Mouse (Mus musculus) layer of hippocampus, adult 18-20 months (tissue): ENCODE data around the gene Crat. TPM values are rescaled to one million over a fixed set of nuclear protein-coding genes. Genes with fewer than 3 reads are reported as not detected.

Experiments used
- DNase-seq, 2 experiments: peaks; one replicate each; pipeline ENCODE4 v3.0.0; 2022; ENCODE audit warnings: low spot score in 2 of 2
- microRNA-seq, 2 experiments: library from miRNA; unstranded; fragments of <30 nt; microRNA quantifications; one replicate each; pipeline ENCODE4 v1.2.0; 2021
- total RNA-seq, 2 experiments: library from RNA; stranded (reverse); gene quantifications; 2 replicates each; pipeline ENCODE4 v1.2.3; 2021

Gene Crat
- total RNA-seq, 2 experiments from 2014 or later = 45.9 to 55.6 TPM

DNA sequence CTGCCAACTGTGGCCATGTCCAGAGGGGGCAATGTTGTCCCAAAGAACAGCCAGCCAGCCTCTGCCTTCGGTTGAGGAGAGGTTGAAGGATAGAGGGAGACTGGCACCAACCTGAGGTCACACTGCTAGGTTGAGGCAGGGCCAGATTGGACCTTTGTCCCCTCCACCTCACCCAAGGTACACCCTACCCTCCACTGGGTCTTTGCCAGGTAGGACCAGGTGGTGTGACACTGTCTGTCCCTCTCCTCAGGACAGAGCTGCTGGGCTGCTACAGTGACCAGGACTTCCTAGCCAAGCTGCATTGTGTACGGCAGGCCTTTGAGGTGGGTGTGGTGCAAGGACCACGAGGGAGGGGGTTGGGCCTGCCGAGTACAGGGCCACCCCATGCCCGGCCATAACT lies 37.9 kb downstream of the Crat start:
- DNase-seq = no peak

GRCm38 (mm10) chr2:30375893-30376292 lies 39.7 kb downstream of the Crat start:
- DNase-seq = no peak

DNA sequence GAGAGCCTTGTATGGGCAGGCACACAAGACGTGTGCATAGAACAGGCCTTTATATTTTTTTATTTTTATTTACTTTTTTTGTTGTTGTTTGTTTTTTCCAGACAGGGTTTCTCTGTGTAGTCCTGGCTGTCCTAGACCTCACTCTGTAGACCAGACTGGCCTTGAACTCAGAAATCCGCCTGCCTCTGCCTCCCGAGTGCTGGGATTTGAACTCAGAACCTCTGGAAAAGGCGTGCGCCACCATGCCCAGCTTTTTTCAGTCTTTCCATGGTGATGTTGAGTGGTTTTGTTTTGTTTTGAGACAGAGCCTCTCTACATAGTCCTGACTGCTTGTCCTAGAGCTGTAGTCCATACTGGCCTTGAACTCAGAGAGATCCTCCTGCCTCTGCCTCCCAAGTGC lies 42.9 kb downstream of the Crat start:
- DNase-seq = no peak

DNA sequence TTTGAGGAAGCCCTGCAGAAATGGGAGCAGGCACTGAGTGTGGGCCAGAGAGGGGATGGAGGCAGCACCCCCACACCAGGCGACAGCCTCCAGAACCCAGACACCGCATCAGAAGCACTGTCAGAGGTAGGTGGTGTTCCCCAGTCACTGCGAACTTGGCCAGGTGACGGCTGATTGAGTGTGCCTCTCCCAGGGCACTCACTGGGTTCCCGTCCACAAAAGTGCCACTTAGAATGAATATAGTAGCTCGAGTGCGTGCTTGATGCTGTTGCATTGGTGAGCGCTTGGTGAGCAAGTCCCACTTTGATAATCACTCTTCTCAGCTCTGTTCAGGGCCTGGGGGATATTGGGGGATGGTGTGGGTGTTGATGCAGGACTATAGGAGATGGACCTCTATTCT lies 44.1 kb downstream of the Crat start:
- DNase-seq = no peak

GRCm38 (mm10) chr2:30366203-30366602 lies 49.4 kb downstream of the Crat start:
- no peak for DNase-seq

- DNase-seq = no peak
Measured at GRCm38 (mm10) chr2:30365281-30366069, 50.1 kb downstream of the Crat start.

- peak; percentile 99 for DNase-seq
Measured at GRCm38 (mm10) chr2:30363773-30364650, 51.6 kb downstream of the Crat start, which contains the start of gene Miga2. Gene Miga2, plus strand, starts transcription at chr2:30364233.

DNA sequence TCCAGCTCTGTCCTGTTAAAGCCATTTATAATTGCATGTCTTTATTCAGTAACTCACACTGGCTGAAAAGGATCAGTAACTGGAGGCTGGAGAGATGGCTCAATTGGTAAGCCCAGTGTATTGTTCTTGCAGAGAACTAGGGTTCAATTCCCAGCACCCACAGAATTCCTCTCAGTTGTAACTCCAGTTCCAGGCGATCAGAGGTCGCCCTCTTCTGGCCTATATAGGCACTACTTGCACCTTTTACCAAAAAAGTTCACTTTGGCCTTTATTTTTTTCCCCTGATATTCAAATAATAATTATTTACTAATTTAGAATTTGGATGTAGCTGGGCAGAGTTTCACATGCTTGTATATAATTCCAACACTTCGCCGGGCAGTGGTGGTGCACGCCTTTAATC lies 52.7 kb downstream of the Crat start:
- no peak for DNase-seq

DNA sequence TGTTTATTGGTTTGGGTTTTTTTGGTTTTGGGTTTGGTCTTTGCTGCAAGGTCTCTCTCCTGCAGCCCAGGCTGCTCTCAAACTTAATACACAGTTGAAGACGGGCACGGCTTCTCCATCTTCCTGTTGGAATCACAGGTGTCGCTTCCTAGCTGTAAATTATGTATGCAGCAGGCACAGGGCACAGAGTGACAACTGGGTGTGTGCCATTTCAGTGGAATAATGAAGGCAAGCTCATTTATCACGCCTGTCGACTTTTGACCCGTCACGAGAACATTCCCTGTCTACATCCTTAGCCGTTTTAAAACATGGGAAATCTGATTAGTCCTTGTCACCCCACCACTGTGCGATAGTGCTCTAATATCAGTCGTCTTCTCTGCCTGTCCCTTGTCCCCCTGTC lies 55.0 kb downstream of the Crat start:
- no peak for DNase-seq

- peak; percentile 52 to 80 for DNase-seq
Measured at GRCm38 (mm10) chr2:30358533-30359531, 56.8 kb downstream of the Crat start, which contains the start of gene Sh3glb2. Gene Sh3glb2, minus strand, starts transcription at chr2:30359337.

- peak in 1 of 2 experiments; percentile 57 for DNase-seq
Measured at GRCm38 (mm10) chr2:30357552-30358510, 57.8 kb downstream of the Crat start.

DNA sequence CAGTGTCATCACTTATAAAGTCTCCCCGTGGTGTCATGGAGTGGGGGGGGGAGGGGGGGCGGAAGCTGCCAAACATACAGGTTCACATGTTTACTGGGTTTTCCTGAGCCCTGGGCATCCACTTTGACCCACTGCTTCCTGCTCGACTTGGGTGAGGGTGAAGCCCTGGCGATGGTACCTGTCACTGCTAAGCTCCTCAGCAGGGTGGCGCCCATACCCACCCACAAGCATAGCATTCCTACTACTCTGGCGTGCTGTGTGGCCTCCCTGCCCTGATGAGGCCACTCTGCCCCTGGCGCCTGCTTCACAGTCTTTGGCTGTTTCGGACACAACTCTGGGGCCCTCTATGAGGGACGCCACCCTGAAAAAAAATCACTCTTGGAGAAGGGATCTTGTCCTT lies 58.7 kb downstream of the Crat start:
- no peak for DNase-seq

DNA sequence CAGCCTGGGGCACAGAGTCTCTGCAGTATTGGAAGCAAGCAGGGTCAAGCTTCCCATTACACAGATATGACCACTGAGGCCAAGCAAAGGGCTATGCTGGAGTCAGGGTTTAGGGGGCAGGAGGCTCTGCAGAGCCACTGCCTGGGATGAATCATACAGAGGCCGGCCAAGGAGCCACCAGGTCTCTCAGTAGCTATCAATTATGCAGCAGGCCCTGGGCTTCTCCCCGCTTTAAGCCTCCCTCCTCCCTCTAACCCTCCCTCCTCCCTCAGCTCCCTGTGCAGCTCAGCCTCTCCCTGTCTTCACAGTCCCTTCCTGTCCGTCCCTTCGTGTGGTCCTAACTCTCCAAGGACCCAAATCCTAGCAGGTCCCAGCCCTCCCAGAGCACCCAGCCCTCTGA lies 59.3 kb downstream of the Crat start:
- DNase-seq = no peak

GRCm38 (mm10) chr2:30355861-30356260 lies 59.8 kb downstream of the Crat start:
- no peak for DNase-seq

- DNase-seq = no peak
Measured at GRCm38 (mm10) chr2:30351149-30351548, 64.5 kb downstream of the Crat start.

Small RNA genes within 50 kb of the gene (microRNA-seq; reads per million reads assigned to microRNA genes)
- gene Gm47292 = 0 reads per million in 2 experiments

Other genes starting within 250 kb of the Crat start
- 10 to 100 TPM; 20.7 to 24.9 TPM for gene Endog, start 244.3 kb downstream of the Crat start, total RNA-seq
- 10 to 100 TPM; 34.2 to 34.6 TPM for gene Spout1, start 237.4 kb downstream of the Crat start, total RNA-seq
- 10 to 100 TPM; 15.2 to 16.1 TPM for gene Kyat1, start 210.0 kb downstream of the Crat start, total RNA-seq
- 10 to 100 TPM; 61.5 to 62.8 TPM for gene Lrrc8a, start 178.1 kb downstream of the Crat start, total RNA-seq
- gene Gm28035, start 175.2 kb downstream of the Crat start, total RNA-seq = 1 to 10 TPM; 8.4 to 9.5 TPM
- gene Phyhd1, start 149.6 kb downstream of the Crat start, total RNA-seq = 10 to 100 TPM; 17.7 to 20.1 TPM
- gene Gm28038, start 134.8 kb downstream of the Crat start, total RNA-seq = not detected
- gene Dolk, start 129.5 kb downstream of the Crat start, total RNA-seq = 10 to 100 TPM; 19.8 to 22.3 TPM
- 10 to 100 TPM; 19.5 to 21.9 TPM for gene Nup188, start 129.4 kb downstream of the Crat start, total RNA-seq
- gene Sh3glb2, start 56.5 kb downstream of the Crat start, total RNA-seq = 100 to 1,000 TPM; 274 to 286 TPM
- 100 to 1,000 TPM; 105 to 111 TPM for gene Miga2, start 51.6 kb downstream of the Crat start, total RNA-seq
- 10 to 100 TPM; 21.9 to 26.3 TPM for gene Dolpp1, start 23.6 kb downstream of the Crat start, total RNA-seq
- gene Ptpa, start 226 bp upstream of the Crat start, total RNA-seq = 100 to 1,000 TPM; 170 to 176 TPM
- gene Ier5l, start 58.4 kb upstream of the Crat start, total RNA-seq = 10 to 100 TPM; 15.2 to 18.0 TPM
- 1 to 10 TPM; 4.5 to 5.3 TPM for gene Cstad, start 179.2 kb upstream of the Crat start, total RNA-seq